Mouse (Mus musculus) urinary bladder, adult 2 months (tissue): Measurements from ENCODE around the gene Mup15. TPM values are rescaled to one million over a fixed set of nuclear protein-coding genes. Genes with fewer than 3 reads are reported as not detected.
"Not testable (repeated sequence)": the region's sequence is repeated elsewhere in the genome, so short reads cannot be mapped to it uniquely, and the experiment has no call there.

ENCODE experiments used
- DNase-seq: peaks from one replicate; pipeline ENCODE4 v3.0.0; 2022; ENCODE audit warnings: low spot score
- polyA plus RNA-seq: library from polyadenylated mRNA; depleted of rRNA; stranded (reverse); fragments of >200 nt; gene quantifications from 2 replicates; pipeline ENCODE4 v1.2.3, GENCODE M21; 2012; rRNA removed

Mup15 gene
- polyA plus RNA-seq = 0.07 TPM in 1 of 2 replicates, not detected in the other

GRCm38 (mm10) chr4:61439643-61440042 lies at the start of gene Mup15:
Mup15 (minus strand) TSS chr4:61439743.
- DNase-seq = not testable (repeated sequence)

Other genes with a start within 250 kb of the Mup15 start
- not detected in 2 replicates for gene Mup13, start 211.5 kb downstream of the Mup15 start, polyA plus RNA-seq
- 3.6 and 4.2 TPM in 2 replicates for gene Mup14, start 135.7 kb downstream of the Mup15 start, polyA plus RNA-seq
- not detected in 2 replicates for gene Mup16, start 79.8 kb upstream of the Mup15 start, polyA plus RNA-seq
- not detected in 2 replicates for gene Mup17, start 156.1 kb upstream of the Mup15 start, polyA plus RNA-seq
- gene Mup18, start 234.4 kb upstream of the Mup15 start, polyA plus RNA-seq = 0.15 TPM in 1 of 2 replicates, not detected in the other